Mouse (Mus musculus) erythroblast, embryonic 14.5 days (primary cell): ENCODE results near the gene Zfp646. TPM values are rescaled to one million over a fixed set of nuclear protein-coding genes. Genes with fewer than 3 reads are reported as not detected.

Experiments
- H3K27me3 ChIP-seq: 2 replicates; pipeline ENCODE4 v1.6.1; 2012; ENCODE audit warnings: inconsistent platforms; ENCODE audit not compliant: control insufficient read depth
- H3K36me3 ChIP-seq: 2 replicates; pipeline ENCODE4 v1.6.1; 2012; ENCODE audit warnings: mild to moderate bottlenecking, inconsistent platforms; ENCODE audit not compliant: control insufficient read depth
- H3K4me1 ChIP-seq: 2 replicates; pipeline ENCODE4 v1.6.1; 2012; ENCODE audit warnings: inconsistent platforms; ENCODE audit not compliant: control insufficient read depth
- H3K4me3 ChIP-seq: replicated peaks from 2 replicates; pipeline ENCODE3; 2012; ENCODE audit warnings: moderate library complexity, mild to moderate bottlenecking, inconsistent platforms
- H3K9me3 ChIP-seq: 2 replicates; pipeline ENCODE4 v1.6.1; 2012; ENCODE audit warnings: low read length, inconsistent platforms, mixed read lengths; ENCODE audit not compliant: control insufficient read depth
- GATA1 ChIP-seq: IDR thresholded peaks from 2 replicates; pipeline ENCODE4 v1.6.1; 2012; ENCODE audit warnings: low read length, inconsistent platforms, mixed read lengths
- TAL1 ChIP-seq: IDR thresholded peaks from 3 replicates; pipeline ENCODE4 v1.6.1; 2012; ENCODE audit warnings: low read length, inconsistent platforms, mixed read lengths
- polyA plus RNA-seq: library from polyadenylated mRNA; stranded (reverse); fragments of >175 nt; gene quantifications from 2 replicates; pipeline ENCODE4 v1.2.3, GENCODE M21; 2012

Zfp646 gene
- polyA plus RNA-seq, 1 experiment: 1.3 TPM

DNA sequence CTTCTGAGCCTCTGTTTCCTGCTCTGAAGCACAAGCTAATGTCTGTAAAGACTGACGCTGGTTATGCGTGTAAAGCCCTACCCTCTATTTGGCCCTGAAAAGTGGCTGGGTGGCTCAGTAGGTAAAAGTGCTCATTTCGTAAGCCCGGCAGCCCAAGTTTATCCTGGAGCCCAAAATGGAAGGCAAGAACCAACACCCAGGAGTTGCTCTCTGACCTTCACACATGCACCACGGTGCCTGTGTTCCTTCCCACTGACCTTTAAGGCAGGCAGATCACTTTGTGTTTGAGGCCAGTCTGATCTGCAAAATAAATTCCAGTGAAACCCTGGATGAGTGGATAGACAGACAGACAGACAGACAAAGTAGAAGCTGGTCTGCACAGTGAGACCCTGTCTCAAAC is 47.7 kb downstream of the Zfp646 start:
- Histone ChIP-seq H3K4me1 (peaks cover 16% of the 10 kb centered on the region), H3K9me3 (no peaks in the 10 kb centered on the region; the same call in 1 of the 2 replicates), H3K36me3 (peaks cover 76% of the 10 kb centered on the region), H3K4me3 (no peak overlapping the region), H3K27me3 (no peaks in the 10 kb centered on the region)
- TF ChIP-seq GATA1 (no peak), TAL1 (no peak)

GRCm38 (mm10) chr7:127925252-127925651 is 49.2 kb downstream of the Zfp646 start:
- no peak overlapping the region for H3K4me3 ChIP-seq
- peaks cover 64% of the 10 kb centered on the region for H3K36me3 ChIP-seq
- peaks cover 7% of the 10 kb centered on the region for H3K27me3 ChIP-seq
- H3K4me1 ChIP-seq: peaks cover 20% of the 10 kb centered on the region
- H3K9me3 ChIP-seq: no peaks in the 10 kb centered on the region; the same call in 1 of the 2 replicates
- no peak for TF ChIP-seq TAL1
- TF ChIP-seq GATA1: no peak

DNA sequence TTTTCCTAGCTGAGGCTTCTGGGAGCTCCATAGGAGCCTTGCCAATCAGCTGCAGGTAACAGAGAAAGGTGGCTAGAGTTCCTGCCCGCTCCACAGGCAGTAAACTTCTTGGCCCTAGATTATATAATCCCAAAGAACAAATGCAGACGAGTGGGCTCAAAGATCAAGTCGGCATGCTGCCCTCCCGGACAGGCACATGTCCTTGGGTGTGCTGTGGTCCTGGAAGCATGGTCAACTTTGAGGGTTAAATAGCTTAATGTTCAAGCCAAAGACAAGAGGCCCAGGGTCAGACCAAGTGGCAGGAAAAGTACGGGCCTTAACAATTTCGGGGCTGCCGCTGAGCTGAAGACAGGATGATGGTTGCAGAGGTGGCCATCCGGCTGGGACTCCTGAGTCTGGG is 50.0 kb downstream of the Zfp646 start:
- Histone ChIP-seq H3K4me1 (peaks cover 21% of the 10 kb centered on the region), H3K4me3 (no peak overlapping the region), H3K27me3 (peaks cover 7% of the 10 kb centered on the region), H3K9me3 (no peaks in the 10 kb centered on the region; the same call in 1 of the 2 replicates), H3K36me3 (peaks cover 59% of the 10 kb centered on the region)
- no peak for TF ChIP-seq GATA1
- no peak for TF ChIP-seq TAL1

DNA sequence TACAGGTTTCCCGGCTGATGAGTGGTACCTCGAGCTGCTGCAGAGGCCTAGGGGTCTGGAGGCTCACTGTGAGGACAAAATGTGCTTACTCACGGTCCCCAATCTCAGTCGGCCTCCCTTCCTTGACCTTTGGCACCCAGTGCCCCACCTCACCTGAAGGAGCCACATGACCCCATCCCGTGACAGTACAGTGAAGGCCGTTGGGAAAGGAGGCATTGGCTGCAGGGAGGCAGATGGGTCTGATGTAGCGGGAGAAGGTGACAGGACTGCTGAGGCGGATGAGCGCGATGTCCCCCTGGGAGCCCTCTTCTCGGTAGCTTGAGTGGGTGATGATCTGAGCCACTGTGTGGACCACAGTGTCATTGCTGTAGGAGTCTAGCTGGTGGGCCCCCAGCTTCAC is 50.8 kb downstream of the Zfp646 start:
- Histone ChIP-seq H3K9me3 (no peaks in the 10 kb centered on the region; the same call in 1 of the 2 replicates), H3K4me1 (peaks cover 22% of the 10 kb centered on the region), H3K36me3 (peaks cover 59% of the 10 kb centered on the region), H3K4me3 (no peak overlapping the region), H3K27me3 (peaks cover 7% of the 10 kb centered on the region)
- no peak for TF ChIP-seq GATA1
- TF ChIP-seq TAL1: no peak

DNA sequence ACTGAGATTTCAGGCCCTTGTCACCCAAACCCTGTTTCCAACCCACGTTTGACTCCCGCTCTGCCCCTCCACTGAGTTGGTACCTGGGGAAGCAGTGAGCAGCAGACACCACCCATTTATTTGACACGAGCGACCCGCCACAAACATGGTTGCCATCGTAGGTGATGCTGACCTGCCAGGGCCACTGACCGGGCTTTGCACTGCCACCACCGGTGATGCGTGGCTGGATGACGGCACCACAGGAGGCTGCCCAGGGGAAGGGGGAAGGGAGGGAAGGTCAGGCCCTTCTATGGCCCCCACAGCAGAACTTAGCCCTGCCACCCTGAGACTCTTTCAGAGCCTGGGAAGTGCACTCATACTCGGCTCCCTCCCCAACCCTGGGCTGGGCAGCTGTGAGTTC is 51.7 kb downstream of the Zfp646 start:
- Histone ChIP-seq H3K4me1 (peaks cover 19% of the 10 kb centered on the region), H3K9me3 (no peaks in the 10 kb centered on the region; the same call in 1 of the 2 replicates), H3K36me3 (peaks cover 50% of the 10 kb centered on the region), H3K27me3 (peaks cover 7% of the 10 kb centered on the region), H3K4me3 (no peak overlapping the region)
- TF ChIP-seq GATA1: no peak
- TF ChIP-seq TAL1: no peak

DNA sequence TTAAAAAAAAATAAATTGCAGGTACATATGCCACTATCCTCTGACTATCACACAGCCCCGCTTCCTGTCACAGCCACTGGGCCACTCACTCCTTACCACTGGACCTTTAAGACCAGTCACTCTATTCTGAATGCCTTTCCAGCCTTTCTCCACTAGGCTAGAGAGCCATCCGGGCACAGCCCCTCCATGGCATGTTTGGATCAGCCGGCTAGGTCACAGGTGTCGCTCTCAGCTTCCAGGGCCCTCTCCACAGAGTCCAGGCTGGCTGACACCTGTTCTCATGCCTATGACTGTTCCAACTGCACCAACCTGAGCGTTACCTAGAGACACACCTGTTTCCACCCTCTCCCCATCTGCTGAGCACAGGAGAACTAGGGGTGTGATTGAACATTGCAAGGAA is 52.6 kb downstream of the Zfp646 start:
- peaks cover 21% of the 10 kb centered on the region for H3K4me1 ChIP-seq
- H3K36me3 ChIP-seq: peaks cover 41% of the 10 kb centered on the region
- TF ChIP-seq GATA1 (no peak), TAL1 (no peak)
- H3K9me3 ChIP-seq: no peaks in the 10 kb centered on the region
- no peak overlapping the region for H3K4me3 ChIP-seq
- H3K27me3 ChIP-seq: peaks cover 7% of the 10 kb centered on the region

- H3K4me1 ChIP-seq: peaks cover 29% of the 10 kb centered on the region
- H3K4me3 ChIP-seq: peak within 1 kb of the TSS; percentile 53
These were observed 53.9 kb downstream of the Zfp646 start, which contains the start of gene Prss8 for GRCm38 (mm10) chr7:127929923-127930322. Prss8 (minus strand) TSS chr7:127930104.

GRCm38 (mm10) chr7:127930636-127931035 is 54.6 kb downstream of the Zfp646 start:
- no peaks in the 10 kb centered on the region for H3K9me3 ChIP-seq
- H3K27me3 ChIP-seq: peaks cover 7% of the 10 kb centered on the region
- TF ChIP-seq GATA1 (no peak), TAL1 (no peak)
- H3K4me1 ChIP-seq: peaks cover 36% of the 10 kb centered on the region
- no peak overlapping the region for H3K4me3 ChIP-seq
- H3K36me3 ChIP-seq: peaks cover 21% of the 10 kb centered on the region

More at GRCm38 (mm10) chr7:127929923-127930322, 53.9 kb downstream of the Zfp646 start, which contains the start of gene Prss8:
- Histone ChIP-seq H3K36me3 (peaks cover 28% of the 10 kb centered on the region), H3K27me3 (peaks cover 7% of the 10 kb centered on the region), H3K9me3 (no peaks in the 10 kb centered on the region)
- TF ChIP-seq TAL1: no peak
- no peak for TF ChIP-seq GATA1

- Histone ChIP-seq H3K4me3 (no peak overlapping the region), H3K4me1 (peaks cover 45% of the 10 kb centered on the region)
- TF ChIP-seq TAL1 (no peak), GATA1 (no peak)
These were observed 55.5 kb downstream of the Zfp646 start for GRCm38 (mm10) chr7:127931351-127932135.

More at GRCm38 (mm10) chr7:127931351-127932135, 55.5 kb downstream of the Zfp646 start:
- H3K9me3 ChIP-seq: no peaks in the 10 kb centered on the region
- peaks cover 7% of the 10 kb centered on the region for H3K27me3 ChIP-seq
- peaks cover 12% of the 10 kb centered on the region for H3K36me3 ChIP-seq
